Mouse (Mus musculus): Measurements from ENCODE around the gene Enox1. TPM values are rescaled to one million over a fixed set of nuclear protein-coding genes. Genes with fewer than 3 reads are reported as not detected.

Enox1 gene
- polyA plus RNA-seq, 2 experiments = 13.5 to 15.6 TPM

GRCm38 (mm10) chr14:77298327-77298726 is 141.8 kb downstream of the Enox1 start:
- no peak for DNase-seq (ENCODE audit: low spot score)
- no peak for TF ChIP-seq POLR2A (IDR thresholded peaks at IDR 0.05; ENCODE audit: borderline replicate concordance, extremely low read depth, insufficient read depth, insufficient read length)
- Histone ChIP-seq H3K27me3 (ENCODE audit: control insufficient read depth, insufficient read depth, low read length) (no peaks in the 10 kb centered on the region), H3K9ac (ENCODE audit: low read depth, low read length, severe bottlenecking) (no peak overlapping the region), H3K36me3 (ENCODE audit: control insufficient read depth, insufficient read depth, low read length) (no peaks in the 10 kb centered on the region), H3K4me1 (ENCODE audit: control insufficient read depth, insufficient read depth, low read length) (no peaks in the 10 kb centered on the region), H3K4me3 (replicated peaks; ENCODE audit: low read length) (no peak overlapping the region), H3K4me2 (replicated peaks; ENCODE audit: low read depth, low read length, severe bottlenecking) (no peak overlapping the region), H3K9me3 (ENCODE audit: control insufficient read depth, low read length) (no peaks in the 10 kb centered on the region), H3K27ac (replicated peaks; ENCODE audit: low read depth, low read length) (no peak overlapping the region)
- no peak for ATAC-seq (ENCODE audit: low FRiP score, low read depth)
- WGBS = 83% methylated on average over 3 of the region's 3 CpGs

GRCm38 (mm10) chr14:77309571-77309970 is 153.0 kb downstream of the Enox1 start:
- Histone ChIP-seq H3K4me3 (replicated peaks; ENCODE audit: low read length) (no peak overlapping the region), H3K9me3 (ENCODE audit: control insufficient read depth, low read length) (no peaks in the 10 kb centered on the region), H3K9ac (ENCODE audit: low read depth, low read length, severe bottlenecking) (no peak overlapping the region), H3K27ac (replicated peaks; ENCODE audit: low read depth, low read length) (no peak overlapping the region), H3K36me3 (ENCODE audit: control insufficient read depth, insufficient read depth, low read length) (no peaks in the 10 kb centered on the region), H3K4me2 (replicated peaks; ENCODE audit: low read depth, low read length, severe bottlenecking) (no peak overlapping the region), H3K4me1 (ENCODE audit: control insufficient read depth, insufficient read depth, low read length) (no peaks in the 10 kb centered on the region), H3K27me3 (ENCODE audit: control insufficient read depth, insufficient read depth, low read length) (no peaks in the 10 kb centered on the region)
- ATAC-seq (ENCODE audit: low FRiP score, low read depth) (no peak), DNase-seq (ENCODE audit: low spot score) (no peak)
- WGBS = 64% methylated on average over 3 of the region's 3 CpGs
- TF ChIP-seq POLR2A (IDR thresholded peaks at IDR 0.05; ENCODE audit: borderline replicate concordance, extremely low read depth, insufficient read depth, insufficient read length) = no peak

GRCm38 (mm10) chr14:77311456-77311855 is 154.9 kb downstream of the Enox1 start:
- DNase-seq (ENCODE audit: low spot score) (no peak), ATAC-seq (ENCODE audit: low FRiP score, low read depth) (peak; percentile 62; the same call in 1 of the 2 replicates)
- WGBS = 77% methylated on average over 6 of the region's 6 CpGs
- H3K36me3 ChIP-seq (ENCODE audit: control insufficient read depth, insufficient read depth, low read length) = no peaks in the 10 kb centered on the region
- H3K4me2 ChIP-seq (replicated peaks; ENCODE audit: low read depth, low read length, severe bottlenecking) = no peak overlapping the region
- no peaks in the 10 kb centered on the region for H3K27me3 ChIP-seq (ENCODE audit: control insufficient read depth, insufficient read depth, low read length)
- no peak overlapping the region for H3K9ac ChIP-seq (ENCODE audit: low read depth, low read length, severe bottlenecking)
- no peaks in the 10 kb centered on the region for H3K9me3 ChIP-seq (ENCODE audit: control insufficient read depth, low read length)
- no peak for TF ChIP-seq POLR2A (IDR thresholded peaks at IDR 0.05; ENCODE audit: borderline replicate concordance, extremely low read depth, insufficient read depth, insufficient read length)
- no peaks in the 10 kb centered on the region for H3K4me1 ChIP-seq (ENCODE audit: control insufficient read depth, insufficient read depth, low read length)
- H3K27ac ChIP-seq (replicated peaks; ENCODE audit: low read depth, low read length) = no peak overlapping the region
- no peak overlapping the region for H3K4me3 ChIP-seq (replicated peaks; ENCODE audit: low read length)

- no peaks in the 10 kb centered on the region for H3K4me1 ChIP-seq (ENCODE audit: control insufficient read depth, insufficient read depth, low read length)
Observed at GRCm38 (mm10) chr14:77319396-77319795, 162.8 kb downstream of the Enox1 start.

GRCm38 (mm10) chr14:77324348-77324747 is 167.8 kb downstream of the Enox1 start:
- no peak for ATAC-seq (ENCODE audit: low FRiP score, low read depth)
- Histone ChIP-seq H3K4me2 (replicated peaks; ENCODE audit: low read depth, low read length, severe bottlenecking) (no peak overlapping the region), H3K9me3 (ENCODE audit: control insufficient read depth, low read length) (no peaks in the 10 kb centered on the region), H3K36me3 (ENCODE audit: control insufficient read depth, insufficient read depth, low read length) (no peaks in the 10 kb centered on the region), H3K27me3 (ENCODE audit: control insufficient read depth, insufficient read depth, low read length) (no peaks in the 10 kb centered on the region), H3K9ac (ENCODE audit: low read depth, low read length, severe bottlenecking) (no peak overlapping the region), H3K27ac (replicated peaks; ENCODE audit: low read depth, low read length) (no peak overlapping the region), H3K4me3 (replicated peaks; ENCODE audit: low read length) (no peak overlapping the region), H3K4me1 (ENCODE audit: control insufficient read depth, insufficient read depth, low read length) (no peaks in the 10 kb centered on the region)
- no peak for TF ChIP-seq POLR2A (IDR thresholded peaks at IDR 0.05; ENCODE audit: borderline replicate concordance, extremely low read depth, insufficient read depth, insufficient read length)
- 91% methylated on average over 2 of the region's 2 CpGs for WGBS
- DNase-seq (ENCODE audit: low spot score) = no peak

More at GRCm38 (mm10) chr14:77319396-77319795, 162.8 kb downstream of the Enox1 start:
- H3K4me2 ChIP-seq (replicated peaks; ENCODE audit: low read depth, low read length, severe bottlenecking) = no peak overlapping the region
- no peak overlapping the region for H3K27ac ChIP-seq (replicated peaks; ENCODE audit: low read depth, low read length)
- H3K9ac ChIP-seq (ENCODE audit: low read depth, low read length, severe bottlenecking) = no peak overlapping the region
- H3K4me3 ChIP-seq (replicated peaks; ENCODE audit: low read length) = no peak overlapping the region
- H3K36me3 ChIP-seq (ENCODE audit: control insufficient read depth, insufficient read depth, low read length) = no peaks in the 10 kb centered on the region
- H3K9me3 ChIP-seq (ENCODE audit: control insufficient read depth, low read length) = no peaks in the 10 kb centered on the region
- ATAC-seq (ENCODE audit: low FRiP score, low read depth) = no peak
- 91% methylated on average over 7 of the region's 7 CpGs for WGBS
- no peak for DNase-seq (ENCODE audit: low spot score)
- no peaks in the 10 kb centered on the region for H3K27me3 ChIP-seq (ENCODE audit: control insufficient read depth, insufficient read depth, low read length)
- no peak for TF ChIP-seq POLR2A (IDR thresholded peaks at IDR 0.05; ENCODE audit: borderline replicate concordance, extremely low read depth, insufficient read depth, insufficient read length)

- TF ChIP-seq POLR2A (IDR thresholded peaks at IDR 0.05; ENCODE audit: borderline replicate concordance, extremely low read depth, insufficient read depth, insufficient read length) = no peak
- Histone ChIP-seq H3K27ac (replicated peaks; ENCODE audit: low read depth, low read length) (no peak overlapping the region), H3K27me3 (ENCODE audit: control insufficient read depth, insufficient read depth, low read length) (no peaks in the 10 kb centered on the region), H3K4me1 (ENCODE audit: control insufficient read depth, insufficient read depth, low read length) (no peaks in the 10 kb centered on the region), H3K9me3 (ENCODE audit: control insufficient read depth, low read length) (no peaks in the 10 kb centered on the region), H3K4me2 (replicated peaks; ENCODE audit: low read depth, low read length, severe bottlenecking) (no peak overlapping the region), H3K36me3 (ENCODE audit: control insufficient read depth, insufficient read depth, low read length) (no peaks in the 10 kb centered on the region), H3K4me3 (replicated peaks; ENCODE audit: low read length) (no peak overlapping the region), H3K9ac (ENCODE audit: low read depth, low read length, severe bottlenecking) (no peak overlapping the region)
- no peak for ATAC-seq (ENCODE audit: low FRiP score, low read depth)
- WGBS = 75% methylated on average over 3 of the region's 3 CpGs
- no peak for DNase-seq (ENCODE audit: low spot score)
Observed at GRCm38 (mm10) chr14:77327693-77328092, 171.1 kb downstream of the Enox1 start.
